Mouse (Mus musculus): ENCODE results near the gene Uvrag.

Gene Uvrag

DNA sequence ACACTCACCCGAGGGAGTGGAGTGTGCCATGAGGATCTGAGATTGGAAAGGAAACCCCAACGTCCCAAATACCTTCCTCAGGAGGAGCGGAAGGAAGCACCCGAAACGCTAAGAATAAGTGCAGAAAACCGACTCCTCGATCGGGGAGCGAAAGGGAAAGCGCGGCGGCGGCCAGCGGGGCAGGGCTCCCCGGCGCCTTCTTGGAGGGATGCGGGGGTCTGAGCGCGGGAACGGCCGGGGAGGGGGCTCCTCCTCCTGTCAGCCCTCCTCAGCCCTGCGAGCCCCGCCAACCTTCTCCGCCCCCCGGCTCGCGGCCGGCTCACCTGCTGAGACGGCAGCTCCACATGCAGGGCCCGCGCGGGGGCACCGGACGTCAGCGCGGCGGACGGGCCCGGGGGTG is 430 bp downstream of the Uvrag start:
- no peak for DNase-seq (ENCODE audit: low spot score in 2 of 2)

DNA sequence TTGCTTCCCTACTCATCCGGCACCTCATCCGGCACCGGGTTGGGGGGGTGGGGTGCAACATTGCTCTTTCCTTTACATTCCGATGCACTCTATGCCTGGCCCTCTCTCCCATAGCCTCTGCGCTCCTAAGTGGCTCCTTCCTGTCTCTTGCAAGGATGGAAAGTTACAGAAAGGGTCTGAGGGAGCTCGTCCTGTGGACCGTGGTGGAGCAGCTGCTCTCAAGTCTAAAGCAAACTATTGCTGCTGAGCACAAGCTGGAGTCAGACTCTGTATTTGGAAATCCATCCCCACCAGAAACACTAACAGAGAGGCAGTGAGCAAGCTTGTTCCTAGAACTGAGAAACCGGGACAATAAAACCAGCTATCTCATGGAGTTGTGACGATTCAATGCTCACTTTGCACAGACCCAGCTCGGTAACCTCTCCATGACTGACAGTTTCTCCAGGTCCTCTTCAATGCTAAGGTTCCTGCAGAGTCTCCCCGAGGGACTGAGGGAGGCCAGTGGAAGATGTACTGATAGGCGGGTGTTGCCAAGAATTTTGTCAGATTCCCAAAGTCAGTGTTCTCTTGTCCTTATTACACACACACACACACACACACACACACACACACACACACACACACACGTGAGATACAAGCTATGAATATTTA is 975 bp downstream of the Uvrag start:
- no peak for DNase-seq (ENCODE audit: low spot score in 2 of 2)

DNA sequence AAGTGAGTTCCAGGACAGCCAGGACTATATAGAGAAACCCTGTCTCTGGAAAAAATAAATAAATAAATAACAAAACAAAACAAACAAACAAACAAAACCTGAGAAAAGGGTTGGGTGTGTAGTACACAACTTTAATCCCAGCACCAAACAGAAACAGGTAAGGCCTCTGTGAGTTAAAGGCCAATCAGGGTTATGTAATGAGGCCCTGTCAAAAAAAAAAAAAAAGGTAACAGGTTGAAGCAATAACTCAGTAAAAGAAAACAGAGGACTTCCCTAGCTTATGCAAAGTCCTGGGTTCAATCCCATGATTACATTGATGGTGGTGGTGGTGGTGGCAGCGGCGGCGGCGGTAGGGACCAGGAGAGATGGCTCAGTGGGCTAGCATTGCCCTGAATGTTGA is 3.4 kb downstream of the Uvrag start:
- DNase-seq (ENCODE audit: low spot score in 2 of 2) = no peak

DNA sequence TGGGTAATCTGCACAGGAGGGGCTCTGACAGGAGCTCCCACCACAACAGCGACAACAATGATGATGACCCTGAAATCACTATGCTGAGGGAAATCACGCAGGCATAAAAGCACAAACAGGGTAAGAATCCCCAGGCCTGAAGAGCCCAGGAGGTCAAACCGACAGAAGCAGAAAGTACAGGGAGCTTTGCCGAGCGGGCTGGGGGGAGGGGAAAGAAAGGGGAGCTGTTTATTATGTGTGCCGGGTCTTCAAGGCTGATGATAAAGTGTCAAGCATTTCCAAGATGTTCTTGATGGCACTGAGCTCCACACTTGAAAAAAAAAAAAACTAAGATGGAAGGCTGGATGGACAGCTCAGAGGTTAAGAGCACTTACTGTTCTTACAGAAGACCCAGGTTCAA is 4.2 kb downstream of the Uvrag start:
- no peak for DNase-seq (ENCODE audit: low spot score in 2 of 2)

DNA sequence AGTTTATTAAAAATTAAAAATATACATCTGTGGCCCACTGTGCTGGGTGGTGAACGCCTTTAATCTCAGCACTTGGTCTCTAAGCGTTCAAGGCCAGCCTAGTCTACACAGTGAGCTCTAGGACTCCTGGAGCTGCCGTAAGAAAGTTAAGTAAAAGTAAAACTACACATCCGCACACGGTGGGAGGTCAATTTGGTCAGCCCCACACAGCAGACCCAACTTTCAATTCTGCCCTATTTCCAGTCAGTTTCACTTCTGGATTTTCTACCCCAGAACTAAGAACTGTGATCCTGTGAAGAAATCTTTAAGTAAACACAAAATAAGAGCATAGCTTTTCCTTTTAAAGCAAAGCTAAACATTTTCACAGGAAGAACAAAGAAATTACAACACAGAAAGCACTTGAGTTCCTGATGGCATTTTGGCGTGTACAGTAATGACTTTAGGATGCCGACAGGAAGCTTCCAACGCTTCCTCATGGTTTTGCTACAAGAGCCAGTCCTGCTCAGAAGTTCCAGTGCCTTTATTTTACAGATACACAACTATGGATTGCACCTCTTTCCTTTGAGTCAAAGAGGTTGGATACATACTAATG is 7.0 kb downstream of the Uvrag start:
- no peak for DNase-seq (ENCODE audit: low spot score in 2 of 2)

DNA sequence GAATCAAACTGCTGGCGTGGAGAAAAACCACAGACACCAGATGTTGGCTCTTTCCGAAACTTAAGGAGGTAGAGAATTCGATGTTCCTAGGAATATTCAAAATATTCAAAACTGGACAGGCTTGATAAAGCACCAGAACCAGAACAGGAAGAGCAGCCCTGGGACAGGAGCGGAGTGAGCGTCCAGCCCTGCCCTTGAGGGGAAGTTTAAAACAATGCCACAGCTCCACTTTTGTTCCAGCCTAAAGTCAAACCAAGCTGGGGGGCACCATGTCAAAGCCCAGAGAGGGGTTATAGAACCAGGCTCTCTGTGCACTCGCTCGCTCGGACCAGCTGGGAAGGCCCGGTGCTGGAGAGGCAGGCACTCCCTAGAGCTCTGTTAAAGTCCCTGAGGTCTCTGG is 8.3 kb downstream of the Uvrag start:
- DNase-seq (ENCODE audit: low spot score in 2 of 2) = no peak

DNA sequence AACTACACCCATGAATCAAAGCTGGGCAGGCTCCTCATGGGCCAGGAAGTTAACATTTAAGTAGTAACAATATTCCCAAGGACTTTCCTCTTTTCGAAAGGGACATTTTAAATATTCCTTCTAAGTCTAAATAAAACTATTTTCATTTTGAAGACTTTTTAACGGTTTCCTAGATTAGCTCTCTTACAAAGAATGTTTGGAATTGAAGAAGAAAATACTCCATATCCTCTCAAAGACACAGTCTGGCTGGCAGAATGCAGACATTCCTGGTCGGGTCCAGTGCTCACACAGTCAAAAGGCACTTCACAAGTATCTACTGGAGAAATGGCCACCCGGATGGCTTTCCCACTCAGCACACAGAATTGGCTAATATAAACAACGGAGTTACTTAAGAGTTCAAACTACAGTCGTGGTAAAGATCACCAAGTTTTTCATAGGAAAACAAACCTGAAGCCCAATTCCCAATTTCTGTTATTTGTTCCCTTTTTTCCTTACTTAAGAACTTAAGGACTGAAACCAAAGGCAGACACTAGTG is 9.1 kb downstream of the Uvrag start:
- DNase-seq (ENCODE audit: low spot score in 2 of 2) = no peak

DNA sequence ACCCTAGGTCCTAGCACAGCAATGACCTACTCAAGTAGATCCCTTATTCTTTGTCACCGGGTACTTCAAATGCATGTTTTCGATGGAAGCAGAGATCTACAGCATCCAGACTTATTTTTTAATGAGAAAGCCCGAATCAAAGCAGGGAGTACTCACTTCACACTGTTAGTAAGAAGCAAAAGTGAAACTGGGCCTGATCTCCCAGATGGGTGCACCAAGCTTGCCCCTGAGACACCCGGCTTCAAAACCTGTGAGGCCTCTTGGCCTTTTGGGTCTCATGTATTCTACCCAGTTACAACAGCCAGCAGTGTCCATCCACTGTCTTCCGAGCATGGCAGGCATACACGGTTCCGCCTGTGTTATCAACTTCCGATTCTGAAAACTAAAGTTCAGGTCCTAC is 12.0 kb downstream of the Uvrag start:
- no peak for DNase-seq (ENCODE audit: low spot score in 2 of 2)

DNA sequence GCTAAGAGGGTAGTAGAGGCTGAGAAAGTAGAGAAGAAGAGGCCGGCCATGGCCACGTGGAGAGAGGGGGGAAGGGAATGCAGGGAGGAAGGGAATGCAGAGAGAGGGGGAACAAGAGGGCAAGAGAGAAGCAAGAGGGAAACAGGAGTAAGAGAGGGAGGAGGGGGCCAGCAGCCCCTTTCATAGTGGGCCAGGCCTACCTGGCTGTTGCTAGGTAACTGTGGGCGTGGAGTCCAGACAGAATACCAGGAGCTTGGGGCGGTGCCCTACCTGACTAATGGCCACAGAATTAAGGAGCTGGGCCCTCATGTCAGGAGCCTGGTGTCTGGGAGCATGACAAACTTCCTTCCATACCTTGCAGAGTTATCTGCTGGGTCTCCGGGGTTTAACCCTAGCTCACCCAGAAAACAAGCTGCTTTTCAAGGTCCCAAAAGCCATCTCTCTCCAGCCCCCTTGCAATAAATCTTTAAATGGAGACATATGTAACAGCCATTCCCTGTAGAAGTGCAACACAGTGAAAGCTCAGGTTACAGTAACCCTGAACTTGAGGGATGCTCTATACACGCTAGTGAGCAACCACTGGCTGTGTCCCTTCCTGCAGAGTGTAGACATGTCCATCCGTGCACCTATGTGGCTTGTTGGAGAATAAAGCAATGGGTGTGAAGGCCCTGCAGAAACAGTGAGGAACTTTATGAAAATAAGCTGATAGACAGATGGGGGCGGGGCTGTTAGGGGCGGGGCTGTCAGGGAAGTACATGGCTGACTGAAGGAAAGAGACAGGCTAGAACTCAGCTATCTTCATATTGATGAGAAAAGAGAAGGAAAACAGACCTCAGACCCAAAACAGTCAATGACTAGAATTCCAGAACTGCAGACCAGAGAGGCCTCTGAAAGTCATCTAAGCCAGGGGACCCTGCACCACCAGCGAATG is 12.7 kb downstream of the Uvrag start:
- DNase-seq (ENCODE audit: low spot score in 2 of 2) = no peak

DNA sequence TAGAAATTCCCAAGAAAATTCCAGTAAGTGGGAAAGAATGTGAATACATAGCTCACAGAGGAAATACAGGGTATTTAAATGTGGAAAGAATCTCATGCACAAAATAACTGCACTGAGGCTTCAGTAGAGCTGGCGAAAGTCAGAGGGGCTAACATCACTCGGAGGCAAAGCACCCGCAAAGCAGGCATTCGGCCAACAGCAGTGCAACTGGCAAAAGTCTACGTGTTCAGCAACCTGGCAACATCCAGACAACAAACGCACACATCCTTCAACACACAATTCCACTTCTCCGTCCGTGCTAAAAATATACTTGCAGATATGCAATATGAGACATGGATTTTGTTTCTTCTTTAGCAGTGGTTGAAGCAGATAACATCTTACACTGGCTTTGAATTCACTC is 14.9 kb downstream of the Uvrag start:
- DNase-seq (ENCODE audit: low spot score in 2 of 2) = no peak

DNA sequence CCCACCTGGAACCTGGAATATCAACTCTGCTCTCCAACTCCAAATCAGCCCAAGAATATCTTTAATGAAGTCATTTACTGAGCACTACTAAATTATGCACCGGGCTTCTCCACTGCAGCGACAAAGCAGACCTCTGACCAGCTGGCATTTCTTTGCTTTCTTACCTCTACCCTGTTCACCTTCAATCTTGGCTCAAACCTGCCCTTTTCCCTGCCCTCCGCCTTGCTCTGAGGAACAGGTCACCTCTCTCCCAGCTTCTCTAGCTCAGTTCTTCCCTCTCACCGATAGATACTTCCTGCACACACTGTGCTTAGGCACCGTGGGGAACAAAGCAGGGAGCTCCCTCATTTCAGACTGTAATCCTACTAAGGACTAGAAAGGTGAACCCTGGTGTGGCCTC is 18.3 kb downstream of the Uvrag start:
- DNase-seq (ENCODE audit: low spot score in 2 of 2) = no peak

DNA sequence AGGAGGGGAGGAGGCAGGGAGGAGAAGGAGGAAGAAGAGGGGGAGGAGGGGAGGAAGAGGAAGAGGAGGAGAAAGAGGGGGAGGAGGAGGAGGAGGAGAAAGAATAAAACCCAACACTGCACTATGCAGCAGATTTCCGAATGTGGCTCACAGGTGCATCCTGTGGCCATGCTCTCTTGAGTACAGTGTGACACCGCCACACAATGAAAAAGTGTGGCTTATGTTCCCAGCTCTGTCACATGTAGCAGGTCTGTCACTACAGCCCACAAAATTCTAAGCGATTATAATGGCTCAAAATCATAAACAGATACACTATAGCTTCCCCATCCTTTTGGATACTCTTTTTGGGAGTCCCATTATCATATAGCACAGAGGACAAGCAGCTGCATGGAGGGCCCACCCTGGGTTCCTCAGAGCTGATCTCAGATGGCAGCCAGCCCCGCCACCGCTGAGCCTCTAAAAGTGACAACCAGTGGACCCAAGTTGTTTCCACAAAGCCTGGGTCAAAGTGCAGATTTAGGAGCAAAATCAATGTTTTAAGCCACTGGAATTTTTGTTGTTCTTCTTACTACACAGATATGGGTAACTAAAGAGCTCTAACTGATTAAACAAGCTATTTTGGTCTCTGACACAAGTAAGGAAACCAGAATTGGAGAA is 19.9 kb downstream of the Uvrag start:
- DNase-seq (ENCODE audit: low spot score in 2 of 2) = no peak

DNA sequence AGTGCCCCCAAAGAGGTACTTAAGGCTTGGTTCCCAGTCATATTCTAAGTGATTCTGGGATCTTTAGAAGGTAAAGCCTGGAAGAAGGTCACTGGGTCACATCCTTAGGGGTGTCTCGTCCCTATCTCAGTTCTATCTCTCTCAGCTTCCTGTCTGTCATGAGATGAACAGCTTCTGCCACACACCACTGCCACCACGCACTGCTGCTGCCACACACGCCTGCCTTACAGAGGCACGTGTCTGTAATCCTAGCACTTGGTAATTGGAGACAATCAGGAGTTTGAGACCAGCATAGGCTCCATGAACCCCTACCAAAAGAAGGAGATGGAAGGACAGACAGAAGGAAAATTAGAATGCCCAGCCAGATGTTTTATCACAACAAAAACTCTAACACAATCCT is 20.9 kb downstream of the Uvrag start:
- no peak for DNase-seq (ENCODE audit: low spot score in 2 of 2)

DNA sequence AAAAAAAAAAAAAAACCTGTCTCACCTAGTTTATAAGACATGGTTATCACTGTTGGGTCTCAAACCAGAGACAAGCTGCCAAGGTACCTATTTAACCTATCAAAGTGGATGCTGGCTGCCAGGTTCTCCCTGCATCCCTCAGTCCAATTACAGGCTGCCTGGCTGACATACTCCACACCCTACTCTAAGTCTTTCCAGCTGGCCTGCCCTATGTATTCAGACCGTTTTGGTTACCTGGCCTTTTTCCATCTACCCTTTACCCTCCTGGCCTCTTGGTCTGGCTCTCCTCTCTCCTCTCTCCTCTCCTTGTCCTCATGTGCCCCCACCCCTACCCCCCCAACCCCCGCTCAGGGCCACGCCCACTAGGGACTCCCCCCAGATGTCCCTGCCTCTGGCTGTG is 24.2 kb downstream of the Uvrag start:
- no peak for DNase-seq (ENCODE audit: low spot score in 2 of 2)

DNA sequence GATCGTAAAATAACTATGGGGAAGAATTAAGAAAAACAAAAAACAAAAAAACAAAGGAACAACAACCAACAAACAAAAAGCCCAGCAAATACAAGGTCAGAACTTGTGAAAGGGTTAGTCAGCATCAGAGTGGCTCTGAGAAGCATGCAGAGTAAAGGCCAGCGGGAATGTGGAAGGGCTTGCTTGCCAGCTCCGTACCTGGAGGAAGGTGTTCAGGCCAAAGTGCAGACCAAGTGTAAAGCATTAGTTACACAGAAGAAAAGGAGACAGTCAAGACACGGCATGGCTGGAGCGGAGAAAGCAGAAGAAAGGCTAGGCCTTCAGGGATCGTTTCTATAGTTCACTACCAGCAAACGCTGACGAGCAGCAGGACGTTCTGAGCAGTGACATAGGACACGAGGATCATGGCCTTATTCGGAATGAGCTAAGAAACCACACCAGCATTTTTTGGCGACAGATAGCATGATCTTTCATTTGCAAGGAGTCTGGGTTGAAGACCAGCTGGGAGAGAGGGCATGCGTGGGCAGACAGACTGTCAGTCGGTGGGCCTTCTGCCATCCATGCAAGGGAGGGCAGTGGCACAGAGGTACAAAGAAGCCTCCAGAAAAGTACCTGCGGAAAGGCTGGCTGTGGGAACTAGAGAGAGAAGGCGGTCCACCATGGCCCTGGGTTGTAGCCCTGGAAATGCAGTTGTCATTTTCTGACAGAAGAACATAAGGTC is 26.8 kb downstream of the Uvrag start:
- no peak for DNase-seq (ENCODE audit: low spot score in 2 of 2)

DNA sequence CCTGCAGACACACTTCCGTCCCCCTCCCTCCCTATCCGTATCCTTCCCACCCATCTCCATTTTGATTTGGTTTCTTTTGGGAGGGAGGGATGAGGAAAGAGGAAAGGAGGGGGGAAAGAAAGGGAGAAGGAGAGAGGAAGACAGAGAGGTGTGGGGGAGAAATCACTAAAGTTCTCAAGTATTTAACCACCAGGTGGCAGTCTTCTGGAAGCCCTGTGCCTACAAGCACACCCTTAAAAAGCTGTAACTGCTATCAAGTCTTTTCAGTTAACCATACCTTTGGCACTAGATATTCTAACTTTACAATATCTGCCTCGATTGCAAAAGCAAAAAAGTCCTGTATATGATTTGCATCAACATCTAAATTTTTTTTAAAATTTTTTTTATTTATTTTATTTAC is 33.4 kb downstream of the Uvrag start:
- DNase-seq (ENCODE audit: low spot score in 2 of 2) = no peak

DNA sequence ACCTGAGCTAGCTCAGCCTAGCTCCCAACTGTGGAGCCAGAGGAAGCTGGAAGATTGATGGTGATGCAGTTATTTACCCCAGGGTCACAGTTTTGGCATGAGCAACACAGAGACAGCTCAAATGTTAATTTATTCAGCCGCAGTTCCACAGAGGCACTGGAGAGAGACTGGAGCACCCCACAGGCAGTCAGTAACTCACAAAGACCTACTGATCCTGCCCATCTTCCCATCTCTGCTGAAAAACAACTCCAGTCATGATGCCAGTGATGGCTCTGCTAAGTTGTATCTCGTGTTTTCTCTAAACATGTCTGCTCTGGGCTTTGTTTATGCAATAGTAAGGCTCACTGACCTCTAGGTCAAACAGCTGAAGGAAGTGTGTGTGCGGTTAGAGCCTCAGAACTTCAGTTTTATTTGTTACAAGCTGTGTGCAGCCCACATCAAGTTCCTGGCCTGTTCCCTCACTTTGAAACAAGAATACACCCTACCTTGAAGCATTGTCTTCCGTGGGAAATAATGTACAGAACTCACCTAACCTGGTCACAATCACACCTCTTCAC is 34.1 kb downstream of the Uvrag start:
- no peak for DNase-seq (ENCODE audit: low spot score in 2 of 2)

DNA sequence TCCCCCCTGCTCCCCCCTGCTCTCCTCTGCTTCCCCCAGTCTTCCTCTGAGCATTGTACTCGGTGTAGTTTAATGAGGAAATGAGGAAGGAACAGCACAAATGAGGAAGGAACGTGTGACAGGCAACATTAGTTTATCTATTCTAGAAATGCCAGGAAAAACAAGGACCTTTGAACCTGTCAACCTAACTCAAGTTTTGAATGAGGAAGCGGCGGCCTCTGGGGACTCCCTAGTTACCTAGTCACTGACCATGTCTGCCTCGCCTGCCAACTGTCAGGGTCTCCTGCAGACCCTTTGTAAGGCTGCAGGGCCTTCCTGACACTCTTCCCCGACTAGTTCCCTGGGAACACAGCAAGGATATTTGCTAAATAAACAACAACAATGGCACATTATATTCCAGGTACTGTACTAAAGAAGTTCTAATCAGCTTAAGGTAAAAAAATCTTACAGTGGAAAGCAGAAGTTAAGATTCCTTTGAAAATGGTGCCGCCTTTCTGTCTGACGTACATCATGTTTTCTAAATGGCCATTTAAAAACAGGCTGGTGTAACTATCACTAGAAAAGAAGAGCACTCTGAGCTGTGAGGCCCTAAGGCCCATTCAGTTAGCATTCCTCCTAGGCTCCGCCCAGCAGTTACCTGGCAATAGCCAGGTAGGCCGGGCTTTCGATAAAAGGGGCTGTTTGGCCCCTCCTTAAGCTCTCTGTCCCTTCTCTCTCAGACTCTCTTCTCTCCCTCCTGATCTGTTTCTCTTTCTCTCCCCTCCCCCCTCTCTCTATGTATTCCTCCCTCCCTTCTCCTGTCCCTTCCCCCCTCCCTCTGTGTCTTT is 39.0 kb downstream of the Uvrag start:
- no peak for DNase-seq (ENCODE audit: low spot score in 2 of 2)

DNA sequence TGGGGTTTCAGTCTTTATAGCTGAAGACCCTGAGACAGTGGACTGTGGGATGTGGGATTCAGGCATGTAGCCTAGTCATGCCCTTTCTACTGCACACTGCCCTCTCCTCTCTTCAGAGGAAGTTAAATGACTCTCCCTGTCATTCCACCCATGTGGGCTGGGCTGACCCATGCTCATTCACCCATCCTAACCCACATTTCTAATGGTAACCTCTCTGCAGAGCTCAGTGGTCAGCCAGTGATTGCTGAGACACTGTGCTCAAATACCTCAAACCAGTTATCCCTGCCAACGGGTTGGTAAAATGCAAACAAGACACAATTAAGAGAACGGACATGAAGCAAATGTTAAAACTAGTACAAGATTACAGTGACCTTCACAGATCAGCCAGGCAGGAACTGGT is 39.9 kb downstream of the Uvrag start:
- no peak for DNase-seq (ENCODE audit: low spot score in 2 of 2)

DNA sequence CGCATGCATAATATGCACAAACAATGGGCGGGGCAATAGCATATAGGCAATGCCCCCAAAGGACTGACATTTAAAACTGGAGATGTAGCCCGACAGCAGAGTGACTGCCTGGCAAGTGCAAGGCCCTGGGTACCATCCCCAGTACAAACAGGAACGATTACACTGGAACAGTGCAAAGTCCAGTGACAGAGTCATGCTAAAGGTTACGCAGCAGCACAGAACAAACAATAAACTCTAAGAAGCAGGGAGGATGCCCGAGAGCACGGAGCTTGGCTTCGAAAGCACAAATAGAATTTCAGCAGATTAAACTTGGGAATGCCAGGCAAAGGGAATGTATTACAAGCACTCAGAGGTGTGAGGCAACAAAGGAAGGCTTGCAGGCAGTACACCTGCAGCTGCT is 40.4 kb downstream of the Uvrag start:
- DNase-seq (ENCODE audit: low spot score in 2 of 2) = no peak
